Mouse (Mus musculus) layer of hippocampus, adult 18-20 months (tissue): ENCODE data around the gene Olfr357. TPM values are rescaled to one million over a fixed set of nuclear protein-coding genes. Genes with fewer than 3 reads are reported as not detected.

ENCODE experiments used
- DNase-seq, 2 experiments: peaks; one replicate each; pipeline ENCODE4 v3.0.0; 2022; ENCODE audit warnings: low spot score in 2 of 2
- long read RNA-seq: library from polyadenylated mRNA; stranded (forward); transcript quantifications from one replicate; pipeline ENCODE4 v2.0.0, GENCODE M21; 2021
- total RNA-seq, 2 experiments: library from RNA; stranded (reverse); gene quantifications; 2 replicates each; pipeline ENCODE4 v1.2.3; 2021

Olfr357 gene
- not detected for total RNA-seq
- long read RNA-seq: 0 reads

- DNase-seq: no peak
Observed at GRCm38 (mm10) chr2:36993527-36993926, at the start of gene Olfr357. Olfr357 (plus strand) TSS chr2:36993827.

- no peak for DNase-seq
Observed at GRCm38 (mm10) chr2:36997030-36997429, 3.4 kb downstream of the Olfr357 start.

- DNase-seq: no peak
Observed at GRCm38 (mm10) chr2:37009235-37009634, 15.6 kb downstream of the Olfr357 start, which contains the start of gene Olfr358. Olfr358 (minus strand) TSS chr2:37009335.

Other genes starting within 250 kb of the Olfr357 start
- gene Olfr348, start 209.6 kb upstream of the Olfr357 start, total RNA-seq: not detected
- not detected for gene Olfr50, start 203.3 kb upstream of the Olfr357 start, total RNA-seq
- gene Olfr3, start 176.8 kb upstream of the Olfr357 start, total RNA-seq: not detected
- gene Olfr350, start 147.5 kb upstream of the Olfr357 start, total RNA-seq: not detected
- not detected for gene Olfr351, start 131.2 kb upstream of the Olfr357 start, total RNA-seq
- gene Olfr352, start 125.4 kb upstream of the Olfr357 start, total RNA-seq: not detected
- not detected for gene Olfr353, start 100.9 kb upstream of the Olfr357 start, total RNA-seq
- not detected for gene Olfr354, start 88.1 kb upstream of the Olfr357 start, total RNA-seq
- gene Olfr355, start 64.9 kb upstream of the Olfr357 start, total RNA-seq: not detected
- not detected for gene Olfr356, start 56.7 kb upstream of the Olfr357 start, total RNA-seq
- gene Olfr358, start 15.5 kb downstream of the Olfr357 start, total RNA-seq: not detected
- not detected for gene Olfr360, start 71.9 kb downstream of the Olfr357 start, total RNA-seq
- not detected for gene Olfr361, start 95.5 kb downstream of the Olfr357 start, total RNA-seq
- not detected for gene Olfr362, start 124.1 kb downstream of the Olfr357 start, total RNA-seq
- not detected for gene Olfr364-ps1, start 145.5 kb downstream of the Olfr357 start, total RNA-seq
- under 1 TPM in 1 of 2 experiments, not detected in 1; 0.07 TPM for gene Olfr365, start 194.4 kb downstream of the Olfr357 start, total RNA-seq
- gene Olfr366, start 217.7 kb downstream of the Olfr357 start, total RNA-seq: not detected